Mouse (Mus musculus) left cerebral cortex, adult 11 months (tissue): ENCODE data around the gene Akap1.
"Not testable (repeated sequence)": the region's sequence is repeated elsewhere in the genome, so short reads cannot be mapped to it uniquely, and the experiment has no call there.

ENCODE experiments used
- DNase-seq: peaks from one replicate; pipeline ENCODE4 v3.0.0; 2022; ENCODE audit warnings: low spot score

Akap1 gene

GRCm38 (mm10) chr11:88864458-88865197 is at the start of gene Akap1:
Gene Akap1 (minus strand): TSS chr11:88864586.
- peak; percentile 96 for DNase-seq

GRCm38 (mm10) chr11:88909388-88910036 is 45.1 kb upstream of the Akap1 start:
- no peak for DNase-seq

GRCm38 (mm10) chr11:88908557-88909211 is 44.3 kb upstream of the Akap1 start:
- no peak for DNase-seq

- no peak for DNase-seq
These were observed 43.5 kb upstream of the Akap1 start for GRCm38 (mm10) chr11:88907886-88908285.

GRCm38 (mm10) chr11:88905621-88906020 is 41.2 kb upstream of the Akap1 start:
- DNase-seq = no peak

- DNase-seq = no peak
These were observed 39.7 kb upstream of the Akap1 start for GRCm38 (mm10) chr11:88904080-88904479.

GRCm38 (mm10) chr11:88902762-88903161 is 38.4 kb upstream of the Akap1 start:
- DNase-seq = no peak

- no peak for DNase-seq
These were observed 37.0 kb upstream of the Akap1 start for GRCm38 (mm10) chr11:88901341-88901802.

- DNase-seq = no peak
These were observed 35.2 kb upstream of the Akap1 start for GRCm38 (mm10) chr11:88899561-88899960.

GRCm38 (mm10) chr11:88898380-88898763 is 34.0 kb upstream of the Akap1 start:
- no peak for DNase-seq

GRCm38 (mm10) chr11:88897624-88898379 is 33.4 kb upstream of the Akap1 start:
- DNase-seq = no peak

GRCm38 (mm10) chr11:88895800-88896232 is 31.4 kb upstream of the Akap1 start:
- DNase-seq = peak; percentile 35

GRCm38 (mm10) chr11:88895235-88895634 is 30.8 kb upstream of the Akap1 start:
- not testable (repeated sequence) for DNase-seq

GRCm38 (mm10) chr11:88894279-88894678 is 29.9 kb upstream of the Akap1 start:
- not testable (repeated sequence) for DNase-seq

- DNase-seq = not testable (repeated sequence)
These were observed 29.1 kb upstream of the Akap1 start for GRCm38 (mm10) chr11:88893501-88893900.

GRCm38 (mm10) chr11:88892789-88893188 is 28.4 kb upstream of the Akap1 start:
- DNase-seq = not testable (repeated sequence)

GRCm38 (mm10) chr11:88891921-88892561 is 27.7 kb upstream of the Akap1 start:
- DNase-seq = peak; percentile 47

GRCm38 (mm10) chr11:88891446-88891845 is 27.1 kb upstream of the Akap1 start:
- DNase-seq = not testable (repeated sequence)

- not testable (repeated sequence) for DNase-seq
These were observed 26.5 kb upstream of the Akap1 start for GRCm38 (mm10) chr11:88890904-88891303.

- no peak for DNase-seq
These were observed 24.6 kb upstream of the Akap1 start for GRCm38 (mm10) chr11:88888996-88889395.

- no peak for DNase-seq
These were observed 20.1 kb upstream of the Akap1 start for GRCm38 (mm10) chr11:88884376-88885065.
